Mouse (Mus musculus): ENCODE results near the gene Dusp22. TPM values are rescaled to one million over a fixed set of nuclear protein-coding genes. Genes with fewer than 3 reads are reported as not detected.
A peak's percentile ranks its signal among the peaks of the same experiment; 100 is the strongest.

The Dusp22 gene
- polyA plus RNA-seq, 1 experiment = 23.7 TPM

DNA sequence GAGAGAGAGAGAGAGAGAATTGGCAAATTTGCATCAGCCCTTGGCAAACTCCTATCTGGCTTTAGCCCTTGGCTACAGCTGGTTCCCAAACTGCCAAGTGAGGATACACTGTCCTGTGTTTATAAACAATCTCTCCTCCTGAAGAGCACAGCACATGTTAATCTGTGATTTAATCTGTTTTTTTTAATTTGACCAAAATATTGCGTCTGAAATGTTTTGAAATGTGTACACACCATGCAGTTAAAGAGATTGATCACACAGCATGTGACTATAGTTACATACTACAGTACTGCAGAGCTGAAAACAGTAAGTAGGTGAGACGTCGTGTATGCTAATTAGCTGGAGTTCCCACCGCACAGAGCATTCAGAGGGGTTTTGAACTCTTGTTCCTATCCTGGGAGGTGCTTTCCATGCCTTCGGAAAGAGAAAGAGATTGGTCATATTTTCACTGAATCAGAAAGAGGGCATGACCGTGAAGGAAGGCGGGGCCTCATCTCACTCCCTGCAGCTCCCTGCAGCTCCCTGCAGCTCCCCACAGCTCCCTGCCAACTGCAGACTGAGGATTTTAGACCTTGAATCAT, 65.0 kb downstream of the Dusp22 start:
- DNase-seq = no peak
- Histone ChIP-seq H3K4me1 (ENCODE audit: control insufficient read depth, insufficient read depth, low read length) (no peaks in the 10 kb centered on the region; the same call in 1 of the 2 replicates), H3K4me3 (replicated peaks; ENCODE audit: extremely low read depth, low read depth, low read length) (no peak overlapping the region)
- 21% methylated on average over 7 of the region's 7 CpGs for WGBS
- TF ChIP-seq CTCF (IDR thresholded peaks at IDR 0.05; ENCODE audit: insufficient read depth, low read length) = no peak
- no peak for TF ChIP-seq POLR2A (IDR thresholded peaks at IDR 0.05; ENCODE audit: borderline replicate concordance, extremely low read depth, low read depth, low read length)

DNA sequence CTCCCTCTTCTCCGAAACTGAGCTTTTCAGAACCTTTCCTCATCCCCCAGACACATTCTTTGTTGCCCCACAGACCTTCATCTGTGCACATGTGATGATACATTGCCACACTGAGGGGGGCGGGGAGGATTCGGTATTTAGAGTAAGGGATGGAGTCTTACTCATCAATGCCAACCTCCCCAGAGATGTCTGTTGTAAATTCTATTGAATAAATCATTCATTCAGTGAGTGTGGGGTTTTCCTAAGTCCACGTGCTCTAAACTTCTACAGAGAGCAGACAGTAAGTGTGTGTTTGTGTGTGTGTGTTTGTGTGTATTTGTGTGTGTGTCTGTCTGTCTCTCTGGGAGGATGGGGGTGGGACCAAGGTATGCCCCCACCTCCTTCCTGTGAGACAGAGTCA, 67.1 kb downstream of the Dusp22 start:
- Histone ChIP-seq H3K4me3 (replicated peaks; ENCODE audit: extremely low read depth, low read depth, low read length) (no peak overlapping the region), H3K4me1 (ENCODE audit: control insufficient read depth, insufficient read depth, low read length) (no peaks in the 10 kb centered on the region; the same call in 1 of the 2 replicates)
- no peak for DNase-seq
- TF ChIP-seq POLR2A (IDR thresholded peaks at IDR 0.05; ENCODE audit: borderline replicate concordance, extremely low read depth, low read depth, low read length) (no peak), CTCF (IDR thresholded peaks at IDR 0.05; ENCODE audit: insufficient read depth, low read length) (no peak)
- WGBS = 90% methylated on average over 4 of the region's 4 CpGs

DNA sequence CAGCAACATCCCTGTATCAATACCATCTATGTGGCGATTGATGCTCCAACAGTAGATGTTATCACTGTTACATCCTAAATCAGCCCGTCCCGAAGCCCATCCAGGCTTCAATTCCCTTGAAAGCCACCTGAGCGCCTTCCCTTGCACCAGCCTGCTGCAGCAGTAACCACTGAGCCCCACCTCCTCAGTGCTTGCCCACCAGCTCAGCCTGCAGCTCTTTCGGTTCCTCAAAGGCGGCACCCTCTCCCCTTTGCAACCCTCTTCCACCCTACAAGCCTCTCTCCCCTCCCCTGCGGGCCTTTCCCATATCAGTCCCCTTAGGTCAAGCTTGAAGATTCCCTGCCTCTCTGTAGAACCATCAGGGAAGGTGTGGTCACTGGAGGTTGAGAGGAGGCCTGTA, 68.4 kb downstream of the Dusp22 start:
- TF ChIP-seq CTCF (IDR thresholded peaks at IDR 0.05; ENCODE audit: insufficient read depth, low read length) = no peak
- no peak for TF ChIP-seq POLR2A (IDR thresholded peaks at IDR 0.05; ENCODE audit: borderline replicate concordance, extremely low read depth, low read depth, low read length)
- WGBS = 89% methylated on average over 7 of the region's 7 CpGs
- no peak for DNase-seq
- Histone ChIP-seq H3K4me3 (replicated peaks; ENCODE audit: extremely low read depth, low read depth, low read length) (no peak overlapping the region), H3K4me1 (ENCODE audit: control insufficient read depth, insufficient read depth, low read length) (no peaks in the 10 kb centered on the region; the same call in 1 of the 2 replicates)

DNA sequence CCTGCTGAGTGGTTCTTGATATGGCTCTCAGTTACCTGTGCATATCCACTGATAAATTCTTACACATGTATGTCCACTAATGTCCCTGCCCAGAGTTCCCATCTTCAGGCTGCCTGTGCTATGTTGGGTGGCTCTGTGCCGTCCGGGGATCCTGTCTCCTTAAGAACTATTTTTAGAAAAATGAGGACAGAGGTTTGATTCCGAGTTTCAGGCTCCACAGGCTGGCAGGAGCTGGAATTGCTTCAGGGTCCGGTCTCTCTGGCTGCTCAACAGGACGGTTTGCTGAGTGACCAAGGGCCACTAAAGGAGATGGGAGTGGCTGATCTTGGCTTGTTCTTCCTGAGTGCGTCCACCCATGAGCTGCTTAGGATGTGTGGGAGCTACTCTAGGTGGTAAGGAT, 69.4 kb downstream of the Dusp22 start:
- DNase-seq = peak; percentile 31
- WGBS = 19% methylated on average over 6 of the region's 6 CpGs
- H3K4me1 ChIP-seq (ENCODE audit: control insufficient read depth, insufficient read depth, low read length) = no peaks in the 10 kb centered on the region; the same call in 1 of the 2 replicates

DNA sequence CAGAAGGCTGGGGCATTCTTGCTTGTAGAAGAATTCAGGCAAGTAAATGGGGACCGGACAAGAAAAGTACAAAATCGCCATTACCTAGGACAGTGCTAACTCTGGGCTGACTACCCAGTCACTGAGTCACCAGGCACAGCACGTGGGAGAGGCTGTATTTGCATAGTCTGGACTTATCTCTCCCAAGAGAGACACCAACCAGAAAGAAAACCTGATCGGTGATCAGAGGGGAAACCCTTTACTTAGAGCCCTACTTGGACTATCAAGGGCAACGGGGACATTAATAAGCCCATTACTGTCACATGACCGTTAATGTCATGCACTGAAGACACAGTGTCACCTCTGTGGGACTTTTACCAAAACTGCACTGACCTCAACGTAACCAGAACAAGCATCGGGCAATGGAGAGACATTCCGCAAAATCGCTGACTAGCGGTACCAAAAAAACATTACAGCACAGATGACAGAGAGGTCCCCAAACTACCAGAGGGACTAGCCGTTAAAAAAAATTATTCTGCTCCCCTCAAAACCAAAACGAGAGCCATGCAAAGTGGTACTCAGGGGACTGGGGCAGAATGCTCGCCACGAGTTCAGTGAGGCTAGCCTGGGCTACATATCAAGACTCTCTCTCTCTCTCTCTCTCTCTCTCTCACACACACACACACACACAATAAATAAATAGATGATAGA, 70.5 kb downstream of the Dusp22 start:
- WGBS = 77% methylated on average over 15 of the region's 15 CpGs
- H3K4me3 ChIP-seq (replicated peaks; ENCODE audit: extremely low read depth, low read depth, low read length) = no peak overlapping the region
- DNase-seq = no peak
- TF ChIP-seq POLR2A (IDR thresholded peaks at IDR 0.05; ENCODE audit: borderline replicate concordance, extremely low read depth, low read depth, low read length) (no peak), CTCF (IDR thresholded peaks at IDR 0.05; ENCODE audit: insufficient read depth, low read length) (no peak)
- no peaks in the 10 kb centered on the region; the same call in 1 of the 2 replicates for H3K4me1 ChIP-seq (ENCODE audit: control insufficient read depth, insufficient read depth, low read length)

More for the DNA sequence above, 69.4 kb downstream of the Dusp22 start:
- TF ChIP-seq POLR2A (IDR thresholded peaks at IDR 0.05; ENCODE audit: borderline replicate concordance, extremely low read depth, low read depth, low read length) (no peak), CTCF (IDR thresholded peaks at IDR 0.05; ENCODE audit: insufficient read depth, low read length) (0 out of 2 replicates have a peak, but pooled peaks have one; percentile 27)
- H3K4me3 ChIP-seq (replicated peaks; ENCODE audit: extremely low read depth, low read depth, low read length) = no peak overlapping the region

DNA sequence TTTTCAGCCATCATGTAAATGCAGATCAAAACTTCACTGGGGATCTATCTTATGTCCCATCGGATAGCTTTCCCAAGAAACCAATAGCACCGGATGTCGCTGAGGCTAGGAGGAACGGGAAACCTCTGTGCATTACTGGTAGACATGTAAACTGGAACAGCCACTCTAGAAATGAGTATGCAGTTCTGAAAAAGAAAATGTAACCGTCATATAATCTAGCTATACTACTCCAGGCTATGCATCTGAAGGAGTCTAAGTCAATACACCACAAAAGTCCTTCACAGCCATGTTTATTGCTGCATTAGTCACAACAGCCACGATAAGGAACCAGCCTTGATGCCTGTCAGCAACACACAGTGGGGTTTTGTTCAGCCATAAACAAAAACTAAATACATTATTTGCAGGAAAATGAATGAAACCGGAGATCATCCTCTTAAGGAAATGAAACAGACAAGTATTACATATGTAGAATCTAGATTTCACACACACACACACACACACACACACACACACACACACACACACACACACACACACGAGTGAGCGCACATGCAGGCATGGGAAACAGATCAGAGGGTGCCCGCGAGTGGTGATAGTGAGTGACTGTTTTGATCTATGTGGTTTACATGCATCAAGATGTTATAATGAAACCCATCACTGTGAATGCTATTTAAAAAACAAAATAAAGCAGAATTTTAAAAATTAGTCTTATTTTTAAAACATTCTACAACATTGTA, 73.1 kb downstream of the Dusp22 start:
- TF ChIP-seq POLR2A (IDR thresholded peaks at IDR 0.05; ENCODE audit: borderline replicate concordance, extremely low read depth, low read depth, low read length) (no peak), CTCF (IDR thresholded peaks at IDR 0.05; ENCODE audit: insufficient read depth, low read length) (no peak)
- 79% methylated on average over 11 of the region's 11 CpGs for WGBS
- H3K4me1 ChIP-seq (ENCODE audit: control insufficient read depth, insufficient read depth, low read length) = no peaks in the 10 kb centered on the region; the same call in 1 of the 2 replicates
- H3K4me3 ChIP-seq (replicated peaks; ENCODE audit: extremely low read depth, low read depth, low read length) = no peak overlapping the region
- no peak for DNase-seq

DNA sequence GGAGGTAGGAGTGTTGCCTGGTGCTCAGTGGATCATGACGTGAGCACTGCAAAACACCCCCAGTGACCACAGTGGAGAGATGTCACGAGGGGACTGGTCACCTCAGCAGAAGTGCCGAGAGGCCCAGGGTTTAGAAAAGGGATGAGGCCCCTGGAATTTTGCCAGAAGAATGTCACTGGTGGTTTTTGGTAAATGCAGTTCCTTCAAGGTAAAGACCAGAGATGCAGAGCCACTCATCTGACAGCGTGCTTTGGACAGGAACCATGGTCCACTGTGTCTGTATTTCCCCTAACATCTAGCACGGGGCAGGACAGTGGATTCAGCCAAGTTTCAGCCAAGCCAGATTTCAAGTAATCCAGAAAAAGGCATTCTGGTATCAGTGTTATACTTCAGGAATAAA, 76.9 kb downstream of the Dusp22 start:
- 71% methylated on average over 5 of the region's 5 CpGs for WGBS

DNA sequence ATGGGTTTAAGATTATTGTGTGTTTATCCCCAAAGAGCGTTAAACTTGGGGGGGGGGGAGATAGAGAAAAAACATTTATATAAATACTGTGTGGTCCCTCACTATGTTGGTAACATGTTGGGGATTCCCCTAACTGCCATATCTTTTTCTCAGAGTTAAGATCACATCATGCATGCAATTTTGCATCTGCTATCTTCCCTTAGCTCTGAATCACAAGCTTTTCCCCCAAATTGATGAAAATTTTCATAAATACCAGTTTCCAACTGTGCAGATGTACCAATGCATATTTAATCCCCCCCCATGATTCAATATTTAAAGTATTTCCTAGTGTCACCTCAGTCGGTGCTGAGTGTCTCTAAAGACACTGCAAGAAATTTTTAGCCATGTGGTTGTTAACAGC, 77.5 kb downstream of the Dusp22 start:
- TF ChIP-seq CTCF (IDR thresholded peaks at IDR 0.05; ENCODE audit: insufficient read depth, low read length) (no peak), POLR2A (IDR thresholded peaks at IDR 0.05; ENCODE audit: borderline replicate concordance, extremely low read depth, low read depth, low read length) (no peak)
- WGBS = 85% methylated on average over 2 of the region's 2 CpGs
- DNase-seq = no peak
- H3K4me1 ChIP-seq (ENCODE audit: control insufficient read depth, insufficient read depth, low read length) = no peaks in the 10 kb centered on the region
- no peak overlapping the region for H3K4me3 ChIP-seq (replicated peaks; ENCODE audit: extremely low read depth, low read depth, low read length)

More for the DNA sequence above, 76.9 kb downstream of the Dusp22 start:
- Histone ChIP-seq H3K4me3 (replicated peaks; ENCODE audit: extremely low read depth, low read depth, low read length) (no peak overlapping the region), H3K4me1 (ENCODE audit: control insufficient read depth, insufficient read depth, low read length) (no peaks in the 10 kb centered on the region)
- TF ChIP-seq CTCF (IDR thresholded peaks at IDR 0.05; ENCODE audit: insufficient read depth, low read length) (no peak), POLR2A (IDR thresholded peaks at IDR 0.05; ENCODE audit: borderline replicate concordance, extremely low read depth, low read depth, low read length) (no peak)
- DNase-seq = no peak

DNA sequence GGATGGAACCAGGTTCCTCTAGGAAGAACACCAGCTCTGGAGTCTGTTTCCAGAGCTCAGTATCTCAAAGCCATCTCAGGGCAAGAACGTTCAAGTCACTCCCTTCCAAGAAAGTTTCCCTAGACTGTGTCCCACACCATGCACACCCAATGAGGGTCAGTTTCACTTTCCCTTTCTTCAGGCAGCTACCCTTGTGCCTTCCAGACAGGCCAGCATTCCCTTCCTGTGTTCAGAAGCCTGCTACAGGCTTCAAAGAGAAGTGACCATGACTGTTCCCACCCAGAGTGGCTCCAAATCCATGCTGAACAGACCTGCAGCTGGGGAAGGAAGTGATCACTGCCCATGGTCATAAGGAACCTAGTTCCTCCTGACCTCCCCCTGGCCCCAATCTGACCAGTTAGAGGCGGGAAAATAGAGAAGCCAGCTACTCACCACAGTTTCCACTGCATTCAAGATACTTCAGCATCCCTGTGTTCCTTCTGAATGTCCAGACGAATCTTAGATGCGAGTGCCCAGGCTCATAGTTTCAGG, 78.6 kb downstream of the Dusp22 start:
- Histone ChIP-seq H3K4me1 (ENCODE audit: control insufficient read depth, insufficient read depth, low read length) (no peaks in the 10 kb centered on the region), H3K4me3 (replicated peaks; ENCODE audit: extremely low read depth, low read depth, low read length) (no peak overlapping the region)
- 67% methylated on average over 4 of the region's 4 CpGs for WGBS
- TF ChIP-seq CTCF (IDR thresholded peaks at IDR 0.05; ENCODE audit: insufficient read depth, low read length) (no peak), POLR2A (IDR thresholded peaks at IDR 0.05; ENCODE audit: borderline replicate concordance, extremely low read depth, low read depth, low read length) (no peak)
- no peak for DNase-seq

Measured in lung, adult 2 months (tissue).